Mouse (Mus musculus) limb, embryonic 14.5 days (tissue): ENCODE results near the gene 1700042G07Rik. TPM values are rescaled to one million over a fixed set of nuclear protein-coding genes. Genes with fewer than 3 reads are reported as not detected.
A peak's percentile ranks its signal among the peaks of the same experiment; 100 is the strongest.

Experiments used
- ATAC-seq: fragments of 200-750 bp; cut with Nextera tagmentation; 2 replicates; pipeline ENCODE4 v1.8.0; 2017; ENCODE audit warnings: low read depth, moderate number of reproducible peaks, moderate TSS enrichment; ENCODE audit not compliant: low FRiP score
- DNase-seq: peaks from one replicate; pipeline ENCODE4 v3.0.0-alpha.2; 2015; ENCODE audit warnings: low spot score
- H3K27ac ChIP-seq: fragments of 300-500 bp; sonication (generic); replicated peaks from 2 replicates; pipeline ENCODE4 v1.5.1; 2014; ENCODE audit warnings: low read depth, mild to moderate bottlenecking, low read length, moderate library complexity, mixed read lengths
- H3K27me3 ChIP-seq: fragments of 300-500 bp; sonication (generic); 2 replicates; pipeline ENCODE4 v1.6.1; 2014; ENCODE audit warnings: low read length, mixed read lengths; ENCODE audit not compliant: control insufficient read depth, insufficient read depth
- H3K36me3 ChIP-seq: fragments of 300-500 bp; sonication (generic); 2 replicates; pipeline ENCODE4 v1.6.1; 2014; ENCODE audit warnings: mild to moderate bottlenecking, low read length, moderate library complexity, mixed read lengths; ENCODE audit not compliant: control insufficient read depth, insufficient read depth
- H3K4me1 ChIP-seq: fragments of 300-500 bp; sonication (generic); 2 replicates; pipeline ENCODE4 v1.6.1; 2014; ENCODE audit warnings: antibody characterized with exemption, low read length, mixed read lengths; ENCODE audit not compliant: control insufficient read depth, insufficient read depth
- H3K4me2 ChIP-seq: fragments of 300-500 bp; sonication (generic); replicated peaks from 2 replicates; pipeline ENCODE4 v1.6.1; 2014; ENCODE audit warnings: low read depth, mild to moderate bottlenecking, low read length, moderate library complexity; ENCODE audit not compliant: severe bottlenecking
- H3K4me3 ChIP-seq: fragments of 300-500 bp; sonication (generic); replicated peaks from 2 replicates; pipeline ENCODE4 v1.5.1; 2014; ENCODE audit warnings: low read length
- H3K9ac ChIP-seq: fragments of 300-500 bp; sonication (generic); 2 replicates; pipeline ENCODE4 v1.6.1; 2014; ENCODE audit warnings: mild to moderate bottlenecking, low read depth, low read length, moderate library complexity; ENCODE audit not compliant: severe bottlenecking
- H3K9me3 ChIP-seq: fragments of 300-500 bp; sonication (generic); 2 replicates; pipeline ENCODE4 v1.6.1; 2016; ENCODE audit warnings: low read length; ENCODE audit not compliant: control insufficient read depth
- POLR2A ChIP-seq: fragments of 200-500 bp; IDR thresholded peaks from 2 replicates; pipeline ENCODE4 v1.8.0; 2012; ENCODE audit warnings: inconsistent platforms, mild to moderate bottlenecking, moderate library complexity, borderline replicate concordance; ENCODE audit not compliant: insufficient read depth, insufficient read length; ENCODE audit errors: extremely low read depth
- WGBS: fragments of 180-500 bp; shearing (Covaris S2); extraction: QIAGEN DNeasy Blood & Tissue Kit; methylation state at CpG from one replicate; pipeline ENCODE4 v1.1.7; 2014; 5-methylcytosine and 5-hydroxymethylcytosine counted together
- polyA plus RNA-seq, 2 experiments: library from polyadenylated mRNA; depleted of rRNA in 1 of 2; stranded (reverse) in 1 of 2; unstranded in 1 of 2; fragments of >200 nt; fragmentation: Nextera tagmentation in 1 of 2; extraction: Ambion mirVana in 1 of 2; gene quantifications; 2 replicates each; pipeline versions ENCODE4 v1.2.1 to v1.2.3; 2012 to 2014

Gene 1700042G07Rik
- polyA plus RNA-seq, 2 experiments, result not detected

DNA sequence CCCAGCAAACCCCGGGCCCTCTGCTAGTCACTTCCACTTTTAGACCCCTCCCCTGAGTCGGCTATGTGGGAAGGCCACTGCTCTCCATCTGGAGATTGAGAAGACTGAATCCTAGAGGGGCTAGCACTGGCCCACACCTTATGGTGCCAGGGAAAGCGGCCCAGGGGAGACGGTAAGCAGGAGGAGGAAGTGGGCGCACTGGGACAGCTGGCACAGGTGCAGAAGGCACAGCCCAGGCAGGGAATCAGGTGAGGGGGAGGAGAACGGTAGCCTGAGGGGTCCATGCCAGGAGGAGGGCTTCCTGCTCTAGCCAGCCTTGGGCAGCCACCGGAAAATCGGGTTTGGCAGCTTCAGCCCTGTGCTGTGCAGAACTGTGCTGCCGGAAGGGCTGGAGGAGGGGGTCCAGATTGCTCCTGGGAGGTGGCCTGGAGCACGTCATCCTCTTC, 3.4 kb downstream of the 1700042G07Rik start:
- Histone ChIP-seq H3K4me1 (peaks cover 23% of the 10 kb centered on the region), H3K27ac (no peak overlapping the region), H3K4me3 (no peak overlapping the region; the same call in 1 of the 2 replicates), H3K4me2 (peak overlapping the region; percentile 31), H3K9ac (no peak overlapping the region), H3K36me3 (no peaks in the 10 kb centered on the region), H3K9me3 (no peaks in the 10 kb centered on the region), H3K27me3 (no peaks in the 10 kb centered on the region)
- DNase-seq (peak; percentile 64), ATAC-seq (no peak)
- WGBS, result 21% methylated on average over 10 of the region's 10 CpGs
- no peak for TF ChIP-seq POLR2A

- Histone ChIP-seq H3K9ac (peak overlapping the region; percentile 31; the same call in 1 of the 2 replicates), H3K27ac (no peak overlapping the region)
These were observed 4.0 kb downstream of the 1700042G07Rik start for GRCm38 (mm10) chr4:116177140-116177539.

GRCm38 (mm10) chr4:116182079-116182478, 8.9 kb downstream of the 1700042G07Rik start:
- H3K4me2 ChIP-seq, result no peak overlapping the region
- H3K27me3 ChIP-seq, result no peaks in the 10 kb centered on the region
- no peaks in the 10 kb centered on the region for H3K36me3 ChIP-seq
- no peak overlapping the region for H3K9ac ChIP-seq
- H3K4me3 ChIP-seq, result no peak overlapping the region
- H3K9me3 ChIP-seq, result no peaks in the 10 kb centered on the region
- no peak for TF ChIP-seq POLR2A
- no peak overlapping the region for H3K27ac ChIP-seq
- DNase-seq (no peak), ATAC-seq (no peak)
- H3K4me1 ChIP-seq, result peaks cover 5% of the 10 kb centered on the region
- WGBS, result 52% methylated on average over 3 of the region's 3 CpGs

More at GRCm38 (mm10) chr4:116177140-116177539, 4.0 kb downstream of the 1700042G07Rik start:
- Histone ChIP-seq H3K4me2 (peak overlapping the region; percentile 31), H3K9me3 (no peaks in the 10 kb centered on the region), H3K27me3 (no peaks in the 10 kb centered on the region), H3K4me1 (peaks cover 23% of the 10 kb centered on the region), H3K4me3 (no peak overlapping the region), H3K36me3 (no peaks in the 10 kb centered on the region)
- ATAC-seq (no peak), DNase-seq (peak; percentile 11)
- WGBS, result 27% methylated on average over 5 of the region's 5 CpGs
- no peak for TF ChIP-seq POLR2A

DNA sequence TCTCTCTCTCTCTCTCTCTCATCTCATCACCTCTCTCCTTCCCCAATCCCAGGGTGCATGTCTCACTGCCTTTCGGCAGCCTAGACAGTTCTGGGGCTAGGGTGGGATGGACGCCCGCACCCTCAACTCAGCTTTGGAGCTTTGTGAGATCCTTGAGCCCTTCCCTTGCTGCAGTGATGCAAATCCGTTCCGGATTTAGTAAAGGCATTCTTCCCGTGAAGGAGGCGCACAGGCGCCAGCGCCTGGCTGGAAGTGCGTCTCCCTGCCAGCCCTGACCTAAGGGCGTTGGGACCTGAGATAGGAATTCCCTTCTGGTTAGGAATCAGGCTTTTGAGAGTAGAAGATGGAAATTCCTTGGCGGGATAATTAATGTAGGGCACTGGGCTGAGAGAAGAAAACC, 9.6 kb downstream of the 1700042G07Rik start:
- ATAC-seq, result no peak
- Histone ChIP-seq H3K9ac (no peak overlapping the region), H3K9me3 (no peaks in the 10 kb centered on the region), H3K27ac (no peak overlapping the region; the same call in 1 of the 2 replicates), H3K36me3 (no peaks in the 10 kb centered on the region), H3K27me3 (no peaks in the 10 kb centered on the region), H3K4me2 (peak overlapping the region; percentile 31), H3K4me1 (no peaks in the 10 kb centered on the region), H3K4me3 (no peak overlapping the region)
- DNase-seq, result no peak
- WGBS, result 8% methylated on average over 12 of the region's 12 CpGs
- no peak for TF ChIP-seq POLR2A

DNA sequence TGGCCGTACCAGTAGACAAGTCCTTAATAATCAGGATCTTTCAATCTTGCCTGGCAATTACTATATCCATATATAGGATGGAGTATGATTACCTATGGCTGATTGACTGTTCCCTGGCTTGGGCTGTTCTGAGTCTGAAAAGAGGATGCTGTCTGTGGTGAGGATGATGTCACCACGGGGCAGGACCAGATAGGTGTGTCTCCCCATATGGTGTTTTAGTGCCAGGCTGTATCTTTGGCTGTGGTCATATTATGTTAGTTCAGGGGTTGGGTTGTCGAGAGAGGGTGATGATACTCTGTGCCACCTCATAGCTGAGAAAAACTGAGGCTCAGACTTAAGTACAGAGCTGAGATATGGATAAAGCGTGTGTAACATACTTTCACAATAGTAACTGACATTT, 11.9 kb downstream of the 1700042G07Rik start:
- no peak overlapping the region for H3K4me2 ChIP-seq
- no peak overlapping the region for H3K4me3 ChIP-seq
- no peaks in the 10 kb centered on the region for H3K36me3 ChIP-seq
- no peak overlapping the region for H3K9ac ChIP-seq
- ATAC-seq, result no peak
- WGBS, result 85% methylated on average over 4 of the region's 4 CpGs
- H3K4me1 ChIP-seq, result no peaks in the 10 kb centered on the region
- no peaks in the 10 kb centered on the region for H3K27me3 ChIP-seq
- TF ChIP-seq POLR2A, result no peak
- H3K27ac ChIP-seq, result no peak overlapping the region
- H3K9me3 ChIP-seq, result no peaks in the 10 kb centered on the region
- no peak for DNase-seq
